Mouse (Mus musculus): ENCODE measurements around the gene Rtn1.
"Not testable (repeated sequence)": the region's sequence is repeated elsewhere in the genome, so short reads cannot be mapped to it uniquely, and the experiment has no call there.

Gene Rtn1

DNA sequence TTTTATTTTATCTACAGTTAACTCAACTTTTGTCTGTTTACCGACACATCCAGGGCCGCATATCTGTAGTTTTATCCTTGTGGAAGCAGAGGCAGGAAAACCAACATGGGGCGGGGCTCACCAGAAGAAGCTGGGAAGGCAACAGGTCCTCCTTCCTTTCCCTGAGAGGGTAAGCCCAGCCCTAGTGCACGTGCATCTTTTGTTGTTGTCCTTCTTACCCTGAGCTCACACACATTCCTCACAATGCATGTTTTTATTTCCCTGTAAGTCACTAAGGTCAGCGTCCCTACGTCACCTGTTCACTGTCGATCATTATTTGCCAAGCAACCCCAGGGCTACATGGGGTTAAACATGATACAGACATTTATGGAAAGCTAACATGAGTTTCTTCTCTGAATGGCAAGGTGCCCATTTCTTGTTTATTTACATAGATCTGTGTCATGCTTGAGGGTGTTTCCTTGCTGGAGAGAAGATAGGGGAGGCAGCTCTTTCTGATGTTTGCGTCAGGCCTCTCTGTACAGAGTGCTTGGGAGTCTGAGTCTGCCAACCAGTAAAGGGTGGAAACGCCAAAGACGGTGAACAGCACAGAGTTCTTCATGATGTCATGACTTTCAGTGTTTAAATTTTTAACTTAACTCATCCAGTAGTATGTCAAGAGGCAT, 84.5 kb downstream of the Rtn1 start:
- DNase-seq (ENCODE audit: low read depth, low spot score) = no peak

DNA sequence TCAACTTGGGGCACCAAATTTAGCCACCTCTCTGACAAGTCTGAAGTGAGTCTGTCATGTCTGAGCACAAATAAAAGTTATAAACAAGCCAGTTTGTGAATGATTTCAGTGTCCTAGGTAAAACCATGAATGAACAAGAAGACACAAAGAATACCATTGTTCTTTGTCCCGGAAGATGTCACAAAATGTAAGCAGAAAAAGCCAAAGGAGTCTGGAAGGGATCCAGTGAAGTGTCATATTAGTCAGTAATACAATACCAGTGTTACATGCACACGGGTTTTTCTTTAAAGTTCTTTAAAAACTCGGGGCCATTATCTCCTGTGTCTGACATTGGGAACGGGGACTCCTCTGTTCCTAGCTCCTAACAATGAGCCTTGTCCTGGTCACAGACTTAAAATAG, 85.1 kb downstream of the Rtn1 start:
- no peak for DNase-seq (ENCODE audit: low read depth, low spot score)

DNA sequence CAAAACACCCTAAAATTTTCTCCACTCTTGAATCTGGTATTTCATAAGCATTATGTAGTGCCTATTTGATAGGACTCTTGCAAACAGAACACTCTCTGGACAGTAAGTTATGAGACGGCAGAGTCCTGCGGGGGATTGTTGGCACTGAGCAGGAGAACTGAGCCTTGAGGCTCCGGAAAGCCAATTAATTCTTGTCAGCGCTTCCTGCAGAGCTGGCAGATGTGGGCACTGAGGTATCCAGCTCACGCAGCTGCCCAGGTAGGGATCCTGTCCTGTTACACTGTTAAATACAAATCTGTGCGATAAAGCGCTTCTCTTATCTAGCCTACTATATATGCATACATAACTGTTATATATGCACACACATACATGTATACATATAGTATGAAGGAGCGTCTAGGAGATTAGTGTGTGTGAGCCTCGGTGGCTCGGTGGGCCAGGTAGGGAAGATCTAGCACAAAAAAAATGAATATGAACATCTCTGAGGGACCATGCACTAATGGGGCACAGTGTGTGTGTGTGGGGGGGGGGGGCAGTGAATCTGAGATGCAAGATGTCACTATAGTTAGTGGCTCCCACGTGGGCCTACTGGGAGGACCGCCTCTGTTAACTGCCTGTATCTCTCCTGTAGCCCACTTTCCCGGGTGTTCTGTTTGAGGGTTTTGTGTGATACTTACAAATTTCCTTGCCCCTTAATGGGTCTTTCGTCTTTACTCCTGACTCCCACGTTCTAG, 93.0 kb downstream of the Rtn1 start:
- no peak for DNase-seq (ENCODE audit: low read depth, low spot score)

DNA sequence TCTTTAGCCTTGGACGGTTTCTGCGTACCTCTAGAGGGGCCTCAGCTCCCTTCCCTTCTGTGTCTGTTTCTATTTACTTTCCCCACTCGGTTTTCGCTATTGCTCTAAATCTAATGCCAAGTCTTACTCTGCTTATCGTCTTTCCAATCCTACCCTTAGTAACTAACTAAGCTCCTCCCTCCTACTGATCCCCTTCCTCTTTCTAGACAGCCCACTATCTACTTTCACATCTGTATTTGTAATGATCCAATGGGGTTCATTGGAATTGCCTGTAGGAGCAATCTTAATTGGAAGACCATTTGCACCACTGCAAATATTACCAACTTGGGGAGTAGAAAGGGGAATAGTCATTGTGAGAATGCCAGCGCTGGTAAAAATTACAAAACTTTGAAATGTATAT, 98.0 kb downstream of the Rtn1 start:
- DNase-seq (ENCODE audit: low read depth, low spot score) = no peak

DNA sequence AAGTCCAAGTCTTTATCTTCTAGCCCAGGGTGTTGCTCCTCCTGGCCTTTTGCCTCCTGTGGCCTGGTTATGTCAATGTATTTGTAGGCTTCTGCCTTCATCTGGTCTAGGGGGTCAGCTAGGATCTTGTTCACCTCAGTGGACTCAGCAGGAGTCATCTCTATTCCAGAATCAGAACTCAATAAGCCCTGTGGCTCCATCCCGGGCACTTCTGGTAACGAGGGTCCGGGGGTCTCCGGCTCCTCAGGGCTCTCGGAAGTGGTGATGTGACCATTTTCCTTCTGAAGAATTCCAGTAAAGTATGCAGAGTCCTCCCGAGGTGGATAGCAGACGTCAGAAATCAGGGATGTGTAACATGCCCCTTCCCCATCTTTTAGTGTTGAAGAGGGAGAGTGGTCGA, 100.3 kb downstream of the Rtn1 start:
- no peak for DNase-seq (ENCODE audit: low read depth, low spot score)

DNA sequence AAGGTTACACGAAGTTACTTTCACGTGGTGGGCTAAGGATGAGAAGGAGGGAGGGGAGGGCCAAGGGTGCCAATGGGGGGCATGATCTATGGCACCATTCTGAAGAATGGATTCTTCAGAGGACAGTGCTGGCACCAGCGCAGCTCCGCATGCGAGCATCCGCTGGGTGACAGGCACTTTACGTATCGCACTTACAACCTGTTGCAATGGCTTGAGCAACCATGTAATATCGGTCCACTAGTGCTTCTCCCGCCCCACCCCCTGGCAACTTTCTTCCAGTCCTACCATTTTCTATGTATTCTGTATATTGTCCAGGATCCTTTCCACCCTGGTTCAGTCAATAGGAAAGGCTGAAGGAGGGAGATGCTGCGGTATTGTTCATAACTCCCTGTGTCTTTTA, 102.6 kb downstream of the Rtn1 start:
- DNase-seq (ENCODE audit: low read depth, low spot score) = no peak

DNA sequence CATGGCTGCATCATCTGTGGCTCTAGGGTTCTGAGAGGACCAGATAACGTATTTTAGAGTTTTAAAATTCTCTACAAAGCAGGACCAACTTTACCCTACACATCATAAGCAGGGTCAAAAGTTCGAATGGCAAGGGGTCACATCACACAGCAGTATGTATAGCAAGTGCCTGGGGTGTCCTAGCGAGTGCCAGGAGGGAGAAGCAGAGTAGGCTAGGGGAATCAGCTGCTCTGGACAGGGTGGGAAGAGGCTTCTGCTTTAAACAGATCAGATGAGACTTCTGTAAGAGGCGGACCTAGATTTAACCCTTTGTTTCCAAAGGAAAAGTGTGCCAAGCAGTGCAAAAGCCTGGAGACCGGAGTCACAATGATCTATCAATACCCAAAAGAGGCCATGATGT, 103.4 kb downstream of the Rtn1 start:
- DNase-seq (ENCODE audit: low read depth, low spot score) = no peak

DNA sequence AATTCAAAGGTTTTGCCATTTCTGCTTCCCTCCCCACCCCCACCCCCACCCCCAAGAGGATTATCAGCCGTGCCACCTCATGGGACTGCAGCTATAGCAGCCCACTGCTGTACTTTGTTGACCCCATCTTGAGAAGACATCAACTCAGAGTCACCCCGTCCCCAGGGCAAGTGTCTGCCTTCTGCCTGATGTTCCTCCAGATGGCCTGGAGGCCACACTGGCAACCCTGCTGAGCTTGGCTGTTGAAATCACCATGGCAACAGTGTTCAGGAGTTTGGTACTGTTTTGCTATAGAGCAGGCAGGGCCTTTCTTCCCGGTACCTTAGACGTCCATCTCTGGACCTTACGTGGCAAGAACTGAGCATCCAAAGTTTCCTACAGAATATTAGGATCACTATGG, 103.9 kb downstream of the Rtn1 start:
- no peak for DNase-seq (ENCODE audit: low read depth, low spot score)

DNA sequence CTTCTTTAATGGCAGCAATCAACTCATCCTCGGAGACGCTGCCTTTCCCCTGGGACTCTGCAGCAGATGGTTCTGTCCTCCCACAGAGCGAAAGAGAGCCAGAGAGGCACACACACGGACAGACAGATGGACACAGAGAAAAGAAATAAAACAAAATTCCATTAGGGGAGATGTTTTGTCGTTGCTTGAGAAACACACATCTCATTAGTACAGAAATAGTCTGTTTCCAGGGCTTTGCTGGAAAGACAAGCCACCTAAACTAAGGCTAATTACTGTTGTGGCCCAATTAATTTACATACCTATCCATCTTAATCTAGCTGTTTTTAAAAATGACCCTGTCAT, 104.5 kb downstream of the Rtn1 start:
- DNase-seq (ENCODE audit: low read depth, low spot score) = no peak

DNA sequence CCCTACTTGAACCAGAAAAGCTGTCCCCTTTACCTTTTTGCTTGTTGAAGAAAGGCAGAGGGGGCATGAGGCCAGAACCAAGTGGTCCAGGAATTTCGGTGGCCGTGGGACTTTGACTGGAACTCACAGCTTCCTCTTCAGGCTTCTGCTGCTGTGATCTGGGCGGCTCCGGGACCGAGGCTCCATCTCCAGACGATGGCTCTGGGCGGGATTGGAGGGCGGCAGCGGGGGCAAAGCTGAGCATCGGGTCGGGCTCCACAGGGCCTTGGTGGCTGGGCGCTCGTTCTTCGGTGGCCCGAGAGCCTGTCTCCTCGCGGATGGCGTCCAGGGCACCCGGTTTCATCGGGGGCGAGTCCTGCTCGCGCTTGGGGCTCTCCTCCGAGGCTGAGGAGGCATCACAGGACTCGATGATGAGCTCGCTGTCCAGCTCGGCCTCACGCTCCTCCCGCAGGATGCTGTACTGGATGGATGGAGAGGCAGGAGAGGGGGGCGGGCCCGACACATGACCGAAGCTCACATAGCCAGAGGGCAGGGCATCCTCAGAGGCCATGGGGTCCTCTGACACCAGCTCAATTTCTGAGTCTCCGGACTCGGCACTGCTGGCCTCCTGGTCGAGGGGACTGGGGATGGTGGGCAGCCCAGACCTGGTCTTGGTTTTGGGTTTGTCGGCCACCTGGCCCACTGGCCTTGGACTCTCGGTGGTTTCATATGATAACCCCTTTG, 105.1 kb downstream of the Rtn1 start:
- no peak for DNase-seq (ENCODE audit: low read depth, low spot score)

DNA sequence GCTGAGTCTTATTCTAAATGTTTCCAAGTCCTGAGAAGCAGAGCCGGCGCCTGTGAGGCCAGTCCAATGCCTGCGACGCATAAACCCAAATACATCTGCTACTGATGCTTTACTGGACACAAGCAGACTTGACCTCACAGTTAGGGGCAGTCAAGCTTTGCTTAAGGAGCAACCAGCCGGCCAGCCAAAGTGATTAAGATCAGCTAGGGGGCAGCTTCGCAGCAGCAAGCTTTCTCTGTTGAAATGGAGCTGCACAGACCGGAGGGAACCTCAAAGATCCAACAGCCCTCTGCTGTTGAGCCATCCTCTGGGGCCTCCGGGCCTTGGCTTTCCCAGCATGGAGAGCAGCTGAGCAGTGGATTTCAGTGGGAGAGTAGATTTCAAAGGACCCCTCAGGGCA, 107.4 kb downstream of the Rtn1 start:
- no peak for DNase-seq (ENCODE audit: low read depth, low spot score)

DNA sequence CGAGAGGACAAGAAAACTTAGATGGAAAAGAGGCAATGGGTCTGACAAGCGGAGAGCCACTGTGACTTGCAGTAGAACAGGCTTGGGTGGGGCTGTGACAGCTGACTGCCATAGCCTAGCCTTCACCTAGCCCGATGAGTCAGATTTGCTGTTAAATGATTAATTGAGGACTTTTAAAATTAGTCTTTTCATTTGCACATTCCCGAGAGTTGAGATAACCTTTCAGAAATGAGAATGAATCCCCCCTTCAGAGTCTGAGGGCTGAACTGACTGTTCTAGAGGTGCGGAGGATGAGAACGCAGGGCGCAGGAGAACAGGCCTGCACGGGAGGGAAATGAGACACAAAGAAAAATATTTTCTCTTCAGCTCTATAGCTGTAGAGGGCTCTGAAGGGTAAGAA, 107.9 kb downstream of the Rtn1 start:
- DNase-seq (ENCODE audit: low read depth, low spot score) = no peak

DNA sequence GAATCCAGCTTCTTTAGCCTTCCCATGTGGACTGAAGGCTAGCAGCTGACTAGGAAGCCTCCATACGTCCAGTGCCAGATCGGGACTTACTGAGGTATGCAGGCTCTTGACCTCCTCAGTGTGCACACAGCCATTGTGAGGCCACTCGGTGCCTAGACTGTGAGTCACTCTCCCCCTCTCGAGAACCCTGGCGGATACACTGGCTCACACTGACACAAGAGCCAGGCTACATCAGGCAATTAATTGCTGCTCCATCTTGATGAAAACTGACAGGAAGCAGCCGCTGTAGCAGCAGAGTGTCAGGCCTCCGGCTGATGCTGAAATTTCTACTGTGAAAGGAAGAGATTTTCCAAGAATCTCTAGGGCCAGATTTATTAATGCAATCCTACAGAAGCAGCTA, 110.6 kb downstream of the Rtn1 start:
- DNase-seq (ENCODE audit: low read depth, low spot score) = no peak

DNA sequence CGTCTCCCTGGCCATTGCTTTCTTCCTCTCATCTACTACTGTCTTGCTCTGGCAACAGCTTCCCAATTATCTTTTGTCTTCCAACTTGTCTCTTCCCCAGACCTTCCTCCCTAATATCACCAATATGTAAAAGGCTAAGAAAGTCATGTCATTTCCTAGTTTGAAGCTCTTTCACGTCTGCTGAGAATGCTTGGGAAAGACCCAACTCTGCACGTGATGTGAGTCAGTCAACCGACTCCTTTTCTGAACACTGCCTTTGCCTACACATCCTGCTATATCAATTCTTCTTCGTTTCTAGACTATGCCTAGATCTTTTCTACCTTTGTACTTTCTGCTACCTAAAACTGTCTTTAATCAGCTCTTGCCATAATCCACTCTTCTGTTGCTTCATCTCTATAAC, 112.3 kb downstream of the Rtn1 start:
- DNase-seq (ENCODE audit: low read depth, low spot score) = no peak

DNA sequence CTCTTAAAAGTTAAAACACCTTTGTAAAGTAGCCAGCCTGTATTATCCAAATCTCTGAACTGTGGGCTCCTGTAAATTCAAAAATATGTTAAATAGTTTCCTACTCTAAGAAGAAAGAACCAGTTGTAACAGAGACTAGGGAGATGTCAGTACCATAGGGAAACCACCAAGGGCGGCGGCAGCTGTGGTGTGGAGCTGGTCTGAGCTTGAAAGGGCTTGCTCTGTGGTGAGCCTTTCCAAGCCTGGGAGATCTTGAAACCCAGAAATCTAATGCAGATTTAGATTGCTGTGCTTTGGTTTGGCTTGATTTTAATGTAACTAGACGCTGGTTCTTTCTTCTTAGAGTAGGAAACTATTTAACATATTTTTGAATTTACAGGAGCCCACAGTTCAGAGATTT, 115.7 kb downstream of the Rtn1 start:
- DNase-seq (ENCODE audit: low read depth, low spot score) = not testable (repeated sequence)

DNA sequence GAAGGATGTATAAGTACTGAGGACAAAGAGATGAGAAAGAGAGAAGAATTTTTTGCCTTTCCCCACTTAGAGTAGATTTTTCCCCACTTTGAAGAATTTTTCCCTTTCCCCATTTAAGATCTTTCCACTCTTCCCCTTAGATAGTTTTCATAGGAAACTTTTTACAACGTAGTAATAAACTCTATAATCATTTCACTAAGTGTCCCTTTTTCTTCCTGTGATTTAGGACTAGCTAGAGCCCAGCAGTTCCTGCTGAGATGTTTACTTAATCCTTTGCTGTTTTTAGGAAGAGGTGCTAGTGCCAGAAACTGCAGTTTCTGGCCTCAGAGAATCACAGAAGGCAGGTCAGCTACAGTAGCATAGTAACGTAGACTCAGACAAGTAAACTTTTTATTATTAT, 116.3 kb downstream of the Rtn1 start:
- no peak for DNase-seq (ENCODE audit: low read depth, low spot score)

DNA sequence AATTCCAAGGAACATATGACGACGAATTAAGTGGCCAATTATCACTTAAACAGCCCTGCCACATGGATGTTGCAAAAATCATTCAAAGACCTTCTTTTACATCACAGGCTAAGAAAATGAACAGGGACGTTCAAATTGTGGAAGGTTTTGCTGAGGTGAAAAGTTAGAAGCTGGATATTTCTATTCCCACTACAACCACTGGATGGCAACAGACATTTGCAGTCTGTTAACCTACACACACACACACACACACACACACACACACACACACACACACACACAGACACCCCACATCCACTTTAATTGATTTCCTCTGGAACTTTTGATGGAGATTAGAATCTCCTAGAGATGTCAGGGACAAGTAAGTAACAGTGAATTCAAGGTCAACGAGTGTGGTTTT, 117.6 kb downstream of the Rtn1 start:
- DNase-seq (ENCODE audit: low read depth, low spot score) = no peak

DNA sequence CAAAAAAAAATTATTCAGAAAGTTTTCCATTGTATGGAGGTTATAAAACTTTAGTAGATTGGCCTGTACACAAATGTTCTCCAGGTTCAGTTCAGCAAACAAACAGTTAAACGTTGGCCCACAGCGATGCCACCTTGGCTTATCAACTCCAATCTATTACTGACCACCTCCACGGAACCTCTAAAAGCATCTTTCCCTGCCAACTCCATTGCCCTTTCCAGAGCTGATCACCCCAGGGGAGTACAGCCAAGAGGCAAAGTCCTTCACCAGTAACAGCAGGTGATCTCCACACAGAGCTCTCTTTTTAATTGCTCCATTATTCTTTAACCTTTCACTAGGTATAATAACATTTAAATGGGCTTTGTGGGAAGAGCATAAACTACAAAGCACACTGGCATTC, 120.6 kb downstream of the Rtn1 start:
- DNase-seq (ENCODE audit: low read depth, low spot score) = no peak

DNA sequence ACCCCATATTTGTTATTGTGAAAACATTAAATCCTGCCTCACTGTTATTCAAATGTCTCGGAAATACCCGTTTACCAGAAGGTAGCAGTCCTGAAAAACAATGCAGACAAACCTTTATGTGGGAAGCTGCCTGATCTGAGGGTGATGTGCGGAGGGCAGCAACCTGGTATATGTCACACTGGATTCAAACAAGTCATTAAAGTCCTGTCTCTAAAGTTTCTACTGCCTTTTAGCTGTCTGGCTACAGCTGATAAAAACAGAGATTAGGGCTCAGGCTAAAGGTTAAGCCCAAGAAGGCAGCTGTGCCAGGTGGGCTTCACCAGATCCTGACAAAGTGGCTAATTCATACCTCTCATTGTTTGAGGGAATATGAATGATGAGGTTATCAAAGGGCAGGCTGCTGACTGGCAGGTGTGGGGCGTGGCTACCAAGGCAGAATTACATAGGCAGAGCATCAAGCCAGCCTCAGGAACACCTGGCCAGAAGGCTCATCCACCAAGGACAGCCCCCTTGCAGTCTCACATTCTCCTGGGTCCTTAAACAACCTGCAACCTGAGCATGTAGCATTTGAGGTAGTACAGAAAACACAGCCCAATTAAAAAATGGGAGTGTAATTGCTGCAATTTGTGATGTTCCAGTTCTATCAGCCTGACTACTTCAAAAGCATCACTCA, 121.4 kb downstream of the Rtn1 start:
- no peak for DNase-seq (ENCODE audit: low read depth, low spot score)

DNA sequence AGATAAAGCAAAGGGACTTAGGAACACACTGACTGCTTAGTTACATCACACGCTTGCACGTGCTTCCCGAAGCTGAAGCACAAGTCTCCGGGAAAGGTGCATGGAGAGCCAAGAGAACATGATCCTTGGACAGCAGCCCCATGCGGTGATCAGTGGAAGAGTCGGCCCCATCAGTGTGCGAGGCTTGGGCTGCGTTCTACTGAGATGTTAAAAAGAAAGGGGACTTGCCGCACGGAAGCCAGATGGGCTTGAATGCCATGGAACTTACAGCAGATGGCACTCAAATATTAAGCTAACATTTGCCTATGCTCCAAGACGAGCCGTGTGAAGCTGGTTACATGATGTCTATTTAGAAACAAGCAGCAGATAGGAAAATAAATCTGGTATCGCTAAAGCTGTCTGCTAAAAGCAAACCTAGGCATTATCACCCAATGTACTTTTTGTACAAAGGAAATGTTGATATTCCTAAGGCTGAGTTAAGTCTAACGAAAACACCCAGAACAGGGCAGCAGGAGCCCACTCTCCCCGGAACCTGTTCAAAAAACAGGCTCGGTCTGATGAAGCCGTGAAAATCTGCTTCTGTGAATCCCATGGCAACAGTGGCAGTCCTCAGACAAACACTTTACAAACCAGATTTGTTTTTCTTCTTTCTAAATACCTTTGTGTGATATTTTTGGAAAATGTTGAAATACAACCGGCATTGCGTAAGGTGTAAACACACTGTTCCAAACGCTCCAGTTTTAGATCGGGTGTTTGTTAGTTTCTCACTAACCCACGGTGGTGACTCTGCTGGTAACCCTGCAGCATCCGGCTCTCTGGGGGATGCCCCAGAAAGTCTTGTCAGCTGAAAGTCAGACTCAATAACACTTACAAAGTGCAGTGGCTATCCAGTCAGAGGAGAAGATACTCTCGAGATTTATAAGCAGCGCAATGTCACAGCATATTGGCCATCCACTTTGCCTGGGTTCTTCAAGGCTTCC, 123.2 kb downstream of the Rtn1 start:
- no peak for DNase-seq (ENCODE audit: low read depth, low spot score)

DNA sequence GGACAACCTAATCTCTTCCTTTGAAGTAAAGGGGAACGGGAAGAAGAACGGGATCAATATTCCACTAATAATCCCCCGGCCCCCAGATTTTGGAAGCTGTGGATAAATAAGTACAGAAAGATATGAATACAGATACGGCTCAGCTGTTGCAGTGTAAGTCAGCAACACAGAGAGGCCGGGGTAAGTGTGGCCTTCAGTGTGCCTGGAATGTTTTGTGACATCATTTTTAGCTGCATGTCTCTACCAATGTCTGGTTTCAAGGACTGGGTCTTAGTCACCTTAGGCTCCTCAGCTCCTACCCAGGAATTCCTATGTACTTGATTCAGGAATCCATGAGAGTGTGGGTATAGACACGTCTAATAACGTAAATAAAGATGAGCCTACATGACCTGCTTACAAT, 124.3 kb downstream of the Rtn1 start:
- DNase-seq (ENCODE audit: low read depth, low spot score) = no peak
